Mouse (Mus musculus): ENCODE measurements around the gene Mroh8.

GRCm38 (mm10) chr2:157283321-157283720 lies 4.0 kb upstream of the Mroh8 start:
- TF ChIP-seq CTCF (IDR thresholded peaks at IDR 0.05; ENCODE audit: borderline replicate concordance, insufficient read depth, low read depth, low read length) (no peak), POLR2A (IDR thresholded peaks at IDR 0.05; ENCODE audit: borderline replicate concordance, insufficient read depth, low read length) (no peak)
